Mouse (Mus musculus): ENCODE results near the gene Gm5737.

The Gm5737 gene

DNA sequence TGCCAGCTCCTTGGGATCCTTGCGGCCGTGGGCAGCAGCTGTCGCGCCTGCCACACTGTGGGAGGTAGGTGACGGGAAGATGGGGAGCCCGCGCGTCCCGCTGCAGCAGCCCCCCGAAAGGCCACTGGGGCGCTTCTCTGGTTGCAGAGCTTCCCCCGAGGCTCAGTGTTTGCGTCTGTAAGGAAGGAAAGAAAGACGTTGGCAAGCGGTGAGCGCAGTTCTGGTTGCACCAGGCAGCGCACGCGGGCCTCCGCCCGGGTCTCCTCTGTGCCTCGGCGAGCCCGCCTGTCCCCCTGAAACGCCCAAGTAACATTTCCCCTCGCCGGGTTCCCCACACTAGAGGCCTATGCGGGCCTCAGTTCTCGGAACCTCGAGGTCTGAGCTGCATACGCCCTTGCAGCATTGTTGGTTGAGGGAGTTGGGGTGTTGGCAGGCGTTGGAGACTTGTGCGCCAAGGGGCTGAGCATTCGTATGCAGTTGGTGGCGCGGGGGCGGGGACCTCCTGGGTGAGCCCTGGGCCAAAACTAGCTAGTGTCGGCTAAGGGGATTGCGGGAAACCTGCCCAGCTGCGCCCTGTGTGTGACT lies 31.0 kb downstream of the Gm5737 start:
- peak; percentile 75 for DNase-seq (ENCODE audit: low spot score)

DNA sequence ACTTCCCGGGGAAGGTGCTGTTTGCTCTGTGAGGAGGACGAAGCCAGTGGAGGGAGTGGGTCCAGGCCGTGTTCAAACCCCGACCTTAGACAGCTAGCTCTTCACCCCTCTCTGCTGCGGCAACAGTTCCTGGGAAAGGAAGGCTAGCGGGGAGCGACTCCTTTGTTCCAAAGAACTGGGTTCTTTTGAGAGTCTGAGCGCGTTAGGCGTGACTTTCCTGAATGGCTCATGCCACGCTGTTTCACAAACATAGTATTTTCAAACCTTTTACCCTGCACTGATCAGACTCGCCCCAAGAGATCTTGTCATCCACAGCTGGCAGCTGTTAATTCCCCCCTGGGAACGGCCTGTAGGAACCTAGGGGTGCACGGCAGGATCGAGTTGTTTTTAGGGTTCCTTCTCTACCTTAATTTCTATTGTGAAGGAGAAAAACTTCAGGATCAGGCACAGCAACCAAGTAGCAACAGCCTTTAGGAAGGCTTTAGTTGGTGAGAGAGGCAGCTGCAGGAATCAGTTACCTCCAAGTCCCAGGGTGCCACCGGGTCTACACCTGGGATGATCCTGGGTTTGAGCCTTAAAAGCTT lies 31.8 kb downstream of the Gm5737 start:
- DNase-seq (ENCODE audit: low spot score): no peak

DNA sequence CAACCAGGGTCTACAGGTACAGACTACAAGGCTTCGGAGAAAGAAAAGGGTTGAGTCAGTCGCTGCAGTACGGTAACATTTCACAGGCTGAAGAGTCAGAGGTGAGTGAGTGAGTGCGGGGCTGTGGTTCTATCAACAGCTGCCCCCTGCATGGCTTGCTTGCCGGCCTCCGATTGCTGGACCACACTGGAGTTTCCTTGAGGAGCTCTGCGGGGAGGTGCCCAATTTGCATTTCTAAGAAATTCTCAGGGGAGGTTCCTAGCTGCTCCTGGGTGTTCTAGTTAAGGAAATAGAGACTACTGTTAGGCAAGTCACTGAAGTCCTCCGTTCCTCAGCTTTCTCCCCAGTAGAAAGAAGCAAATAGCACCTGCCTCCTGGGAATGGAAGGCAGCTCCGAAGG lies 32.5 kb downstream of the Gm5737 start:
- no peak for DNase-seq (ENCODE audit: low spot score)

DNA sequence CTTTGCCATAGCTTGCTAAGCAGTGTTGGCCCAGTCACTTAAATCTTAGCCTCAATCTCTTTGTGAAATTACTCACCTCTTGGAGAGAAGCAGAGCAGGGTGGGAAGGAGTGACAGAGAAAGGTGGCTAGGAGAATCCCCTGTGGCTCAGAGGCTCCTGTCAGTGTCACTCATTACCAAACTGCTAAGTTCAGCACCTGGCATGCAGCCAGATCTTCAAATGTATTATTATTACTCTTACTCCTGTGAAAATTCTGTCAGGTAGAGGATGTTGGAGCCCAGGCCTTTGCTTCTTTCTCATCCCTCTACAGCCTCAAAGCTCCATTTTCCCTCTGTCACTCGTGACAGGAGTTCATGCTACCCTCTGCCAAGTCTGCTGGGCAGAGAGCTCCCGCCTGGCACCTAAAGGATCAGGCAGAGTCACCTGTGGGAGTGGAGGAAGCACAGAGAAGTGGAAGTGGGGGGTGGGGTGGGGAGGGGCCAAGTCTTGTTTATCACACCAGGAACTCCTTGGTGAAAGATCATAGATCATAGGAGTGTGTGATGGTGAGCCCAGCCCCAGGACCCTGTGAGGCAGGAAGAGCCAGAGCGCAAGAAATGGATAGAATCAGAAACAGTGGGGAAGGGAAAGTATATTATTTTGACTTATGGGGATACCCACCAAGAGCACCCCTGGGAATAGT lies 36.8 kb downstream of the Gm5737 start:
- no peak for DNase-seq (ENCODE audit: low spot score)

- no peak for DNase-seq (ENCODE audit: low spot score)
Observed at GRCm38 (mm10) chr7:120850165-120850564, 38.0 kb downstream of the Gm5737 start.

GRCm38 (mm10) chr7:120859854-120860253 lies 47.7 kb downstream of the Gm5737 start:
- no peak for DNase-seq (ENCODE audit: low spot score)

DNA sequence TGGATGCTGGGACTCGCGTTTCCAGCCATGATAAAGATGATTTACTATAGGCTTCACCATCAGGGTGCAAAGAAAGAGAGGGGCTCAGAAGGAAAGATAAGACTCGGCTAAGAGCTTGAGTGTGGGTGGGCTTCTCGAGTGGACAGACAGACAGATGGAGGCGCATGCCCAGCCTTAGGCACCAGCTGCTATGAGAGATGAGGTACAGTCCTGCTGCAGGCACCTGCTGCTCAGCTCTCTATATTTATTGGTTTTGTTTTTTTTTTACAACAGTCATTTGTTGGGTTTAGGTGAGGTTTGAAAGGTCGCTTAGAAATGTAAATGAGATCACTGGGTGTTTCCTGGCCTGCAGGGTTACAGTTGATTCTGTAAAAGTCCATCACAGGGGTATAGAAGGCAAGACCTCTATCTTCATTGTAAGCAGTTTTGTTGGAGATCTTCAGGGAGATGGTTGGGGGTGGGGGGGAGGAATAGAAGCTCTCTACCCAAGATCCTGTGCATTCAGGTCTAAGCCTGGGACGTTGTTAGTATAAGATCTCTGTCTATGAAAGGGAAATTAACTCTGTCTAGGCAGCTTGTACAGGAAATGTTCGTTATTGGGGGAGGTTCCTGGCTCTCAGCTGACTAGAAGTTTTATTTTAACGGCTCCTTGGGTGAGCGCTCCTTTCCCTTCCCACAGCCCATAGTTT lies 48.8 kb downstream of the Gm5737 start:
- DNase-seq (ENCODE audit: low spot score): no peak

DNA sequence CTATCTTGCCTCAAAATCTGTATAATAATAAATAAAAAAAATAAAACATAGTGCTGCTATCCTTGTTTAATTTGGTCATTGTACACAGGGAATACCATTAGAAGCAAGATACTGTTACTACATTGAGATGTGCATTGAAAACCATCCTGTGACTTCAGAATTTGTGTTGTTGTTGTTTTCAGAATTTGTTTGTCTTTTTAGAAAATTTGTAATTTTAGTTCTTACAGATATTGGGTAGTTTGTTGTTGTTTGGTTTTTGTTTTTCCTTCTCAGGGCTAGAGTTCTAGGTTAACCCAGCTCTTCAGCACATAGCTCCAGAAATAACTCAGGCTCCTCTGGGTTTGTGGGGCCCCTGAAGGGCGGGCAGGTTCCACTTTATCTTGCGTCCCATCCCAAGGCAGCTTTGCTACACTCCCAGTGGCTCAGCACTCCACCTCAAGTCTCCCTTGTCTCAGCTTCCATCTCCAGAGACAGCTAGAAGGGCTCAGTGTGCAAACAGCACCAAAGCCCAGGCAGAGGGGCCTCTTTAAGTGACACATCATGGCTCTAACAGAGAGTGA lies 49.4 kb downstream of the Gm5737 start:
- DNase-seq (ENCODE audit: low spot score): no peak

GRCm38 (mm10) chr7:120862196-120862595 lies 50.0 kb downstream of the Gm5737 start:
- DNase-seq (ENCODE audit: low spot score): no peak

DNA sequence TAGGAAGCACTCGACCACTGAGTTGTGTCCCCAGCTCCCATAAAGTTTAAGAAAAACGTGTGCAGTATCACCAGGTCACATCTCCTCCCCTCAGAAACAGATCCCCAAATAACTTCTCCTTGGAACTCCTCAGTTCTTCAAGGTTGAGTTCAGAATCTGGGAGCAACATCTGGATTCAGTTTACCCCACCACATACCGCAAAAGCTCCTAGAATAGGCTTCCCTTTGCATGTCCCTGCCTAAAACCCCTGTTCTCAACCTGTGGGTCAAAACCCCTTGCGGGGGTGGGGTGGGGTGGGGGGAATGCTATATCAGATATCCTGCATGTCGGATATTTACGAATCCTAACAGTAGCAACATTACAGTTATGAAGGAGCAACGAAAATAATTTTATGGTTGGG lies 50.5 kb downstream of the Gm5737 start:
- DNase-seq (ENCODE audit: low spot score): no peak

- no peak for DNase-seq (ENCODE audit: low spot score)
Observed at GRCm38 (mm10) chr7:120863476-120863875, 51.3 kb downstream of the Gm5737 start.

DNA sequence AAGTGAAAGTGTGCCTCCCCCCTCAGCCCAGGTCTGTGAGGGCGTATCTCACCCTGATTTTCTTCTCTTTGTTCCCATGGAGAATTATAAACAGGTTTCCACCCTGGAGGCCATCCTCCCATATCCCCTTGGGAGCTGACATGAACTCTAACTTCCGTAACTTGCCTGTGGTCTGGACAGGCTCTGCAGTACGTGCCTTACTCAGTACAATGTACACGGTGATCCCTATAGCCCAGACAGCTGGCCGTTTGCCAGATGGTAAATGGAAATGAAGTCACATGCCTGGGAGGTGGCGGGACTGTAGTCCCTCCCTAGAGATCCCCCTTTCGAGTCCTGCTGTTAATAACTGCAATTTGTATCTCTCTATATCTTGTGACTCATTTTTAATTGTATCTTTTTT lies 52.9 kb downstream of the Gm5737 start:
- DNase-seq (ENCODE audit: low spot score): no peak

DNA sequence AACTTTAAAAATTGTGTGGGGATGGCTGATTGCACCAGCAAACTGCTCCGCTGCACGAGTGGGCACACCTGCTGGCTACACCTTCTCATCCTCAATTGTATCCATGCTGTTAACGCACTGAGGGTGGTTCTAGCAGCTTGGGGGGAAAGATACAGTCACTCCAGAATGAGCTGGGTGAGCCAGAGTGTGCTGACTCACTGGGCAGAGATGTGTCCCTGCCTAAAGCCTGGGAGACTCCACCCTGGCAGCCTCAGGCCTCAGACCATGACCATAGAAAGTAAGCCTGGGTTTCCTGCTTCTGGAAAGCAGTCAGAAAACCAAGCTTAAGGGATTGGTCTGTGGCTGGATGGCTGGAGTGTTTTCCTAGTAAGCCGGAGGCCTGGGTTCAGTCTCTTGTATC lies 53.7 kb downstream of the Gm5737 start:
- DNase-seq (ENCODE audit: low spot score): no peak

- no peak for DNase-seq (ENCODE audit: low spot score)
Observed at GRCm38 (mm10) chr7:120866684-120867083, 54.5 kb downstream of the Gm5737 start.

DNA sequence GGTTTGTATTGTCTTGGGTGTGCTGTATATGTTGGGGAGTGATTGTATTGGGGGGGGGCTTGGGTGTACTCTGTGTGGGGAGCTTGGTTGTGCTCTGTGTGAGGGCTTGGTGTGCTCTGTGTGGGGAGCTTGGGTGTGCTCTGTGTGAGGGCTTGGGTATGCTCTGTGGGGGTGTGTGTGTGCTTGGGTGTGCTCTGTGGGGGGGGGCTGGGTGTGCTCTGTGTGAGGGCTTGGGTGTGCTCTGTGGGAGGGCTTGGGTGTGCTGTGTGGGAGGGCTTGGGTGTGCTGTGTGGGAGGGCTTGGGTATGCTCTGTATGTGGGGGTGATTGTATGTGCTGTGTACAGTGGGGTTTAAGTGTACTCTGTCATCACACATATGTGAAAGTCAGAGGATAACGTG lies 55.6 kb downstream of the Gm5737 start:
- DNase-seq (ENCODE audit: low spot score): no peak

DNA sequence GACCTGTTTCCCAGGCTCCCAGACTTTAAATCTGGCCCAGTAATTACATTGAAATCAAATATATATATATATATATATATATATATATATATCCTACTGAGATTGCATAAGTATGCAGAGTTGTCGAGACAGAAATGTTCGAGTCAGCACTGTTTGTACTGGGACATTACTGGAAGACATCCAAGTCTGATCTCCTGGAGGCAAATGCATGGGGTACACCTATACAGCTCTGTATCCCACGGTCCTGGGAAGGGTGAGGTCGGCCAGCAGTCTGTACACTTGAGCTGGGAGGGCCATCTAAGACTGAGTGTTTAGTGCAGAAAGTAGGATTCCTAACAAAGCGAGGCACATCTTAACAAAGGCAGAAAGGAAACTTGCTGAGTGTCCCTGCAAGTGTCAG lies 57.7 kb downstream of the Gm5737 start:
- DNase-seq (ENCODE audit: low spot score): no peak

DNA sequence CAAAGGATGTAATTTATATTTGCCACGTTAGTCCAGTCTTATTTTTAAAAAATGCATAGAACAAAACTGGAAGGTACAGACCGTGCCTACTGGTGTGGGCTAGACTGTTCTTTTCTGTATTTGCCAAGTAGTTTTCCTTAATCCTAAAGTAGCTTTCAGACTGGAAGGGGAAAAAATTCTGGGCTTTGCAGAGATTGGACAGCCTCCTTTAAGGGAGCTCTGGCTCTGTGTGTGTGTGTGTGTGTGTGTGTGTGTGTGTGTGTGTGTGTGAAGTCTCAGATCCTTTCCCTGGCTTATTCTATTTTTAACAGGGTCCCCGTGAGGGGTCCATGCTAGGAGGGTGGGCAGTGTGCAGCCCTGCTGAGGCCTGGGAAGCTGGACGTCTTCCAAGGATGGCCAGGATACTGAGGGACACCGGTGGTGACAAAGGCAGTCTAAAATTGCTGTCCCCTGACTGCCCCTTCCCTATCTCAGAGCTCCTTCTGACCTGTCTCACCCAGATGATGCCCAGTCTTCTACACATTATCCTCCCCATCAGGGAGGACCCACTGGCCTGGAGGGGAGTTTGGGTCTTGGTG lies 58.4 kb downstream of the Gm5737 start:
- no peak for DNase-seq (ENCODE audit: low spot score)

DNA sequence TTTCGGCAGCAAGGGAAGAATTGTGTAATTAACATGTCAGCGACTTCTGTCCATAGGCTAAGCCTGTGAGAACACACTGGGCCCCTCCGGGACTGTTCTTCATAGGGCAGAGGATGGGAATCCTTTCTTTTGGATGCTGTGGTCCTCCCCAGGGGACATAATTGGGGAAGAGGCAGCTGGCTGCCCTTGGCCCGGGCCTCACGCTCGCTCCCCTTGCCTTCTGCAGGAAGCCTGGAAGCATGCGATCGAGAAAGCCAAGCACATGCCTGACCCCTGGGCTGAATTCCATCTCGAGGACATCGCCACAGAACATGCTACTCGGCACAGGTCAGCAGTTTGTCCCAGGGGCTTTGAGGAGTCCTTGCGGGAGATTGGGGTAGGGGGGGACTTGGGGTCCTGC lies 60.9 kb downstream of the Gm5737 start:
- no peak for DNase-seq (ENCODE audit: low spot score)

DNA sequence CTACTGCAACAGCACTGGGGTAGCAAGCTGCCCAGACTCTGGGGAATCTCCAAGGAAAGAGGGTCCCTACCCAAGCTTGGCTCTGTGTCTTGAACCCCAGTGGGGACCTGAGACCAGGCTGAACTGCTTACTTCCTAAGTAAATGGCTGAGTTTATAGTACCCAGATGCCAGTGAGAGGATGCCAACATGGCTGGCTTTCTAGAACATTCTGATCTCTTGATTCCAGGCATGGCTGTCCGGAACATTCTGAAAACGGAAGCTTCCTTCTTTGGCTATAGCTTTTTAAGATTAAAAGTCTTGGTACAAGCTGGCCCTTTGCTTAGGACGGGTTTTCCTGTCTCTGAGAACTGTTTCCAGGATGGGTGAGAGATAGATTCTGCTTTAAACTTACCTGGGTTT lies 61.9 kb downstream of the Gm5737 start:
- DNase-seq (ENCODE audit: low spot score): no peak

GRCm38 (mm10) chr7:120874764-120875539 lies 62.8 kb downstream of the Gm5737 start:
- DNase-seq (ENCODE audit: low spot score): no peak

GRCm38 (mm10) chr7:120875540-120876388 lies 63.6 kb downstream of the Gm5737 start:
- no peak for DNase-seq (ENCODE audit: low spot score)

Data from layer of hippocampus, adult 9-10 months (tissue).